Mouse (Mus musculus) midbrain, embryonic 10.5 days (tissue): ENCODE data around the gene Rerg. TPM values are rescaled to one million over a fixed set of nuclear protein-coding genes. Genes with fewer than 3 reads are reported as not detected.

Experiments used
- DNase-seq: peaks from one replicate; pipeline ENCODE4 v3.0.0-alpha.2; 2017; ENCODE audit warnings: low spot score
- H3K27ac ChIP-seq: fragments of 300-500 bp; sonication (generic); replicated peaks from 2 replicates; pipeline ENCODE4 v1.5.1; 2016; ENCODE audit warnings: mild to moderate bottlenecking
- H3K27me3 ChIP-seq: fragments of 300-500 bp; sonication (generic); 2 replicates; pipeline ENCODE4 v1.6.1; 2016; ENCODE audit warnings: low read depth, mild to moderate bottlenecking; ENCODE audit not compliant: poor library complexity, severe bottlenecking
- H3K36me3 ChIP-seq: fragments of 300-500 bp; sonication (generic); 2 replicates; pipeline ENCODE4 v1.6.1; 2016; ENCODE audit warnings: mild to moderate bottlenecking, moderate library complexity
- H3K4me1 ChIP-seq: fragments of 300-500 bp; sonication (generic); 2 replicates; pipeline ENCODE4 v1.6.1; 2016
- H3K4me3 ChIP-seq: fragments of 300-500 bp; sonication (generic); 2 replicates; pipeline ENCODE4 v1.5.1; 2016; ENCODE audit warnings: mild to moderate bottlenecking, moderate library complexity
- H3K9me3 ChIP-seq: fragments of 300-500 bp; sonication (generic); replicated peaks from 2 replicates; pipeline ENCODE4 v1.6.1; 2016; ENCODE audit warnings: mild to moderate bottlenecking
- WGBS: fragments of 180-500 bp; shearing (Covaris S2); methylation state at CpG from one replicate; pipeline ENCODE4 v1.1.7; 2016; 5-methylcytosine and 5-hydroxymethylcytosine counted together
- polyA plus RNA-seq: library from polyadenylated mRNA; unstranded; fragments of >200 nt; fragmentation: Nextera tagmentation; extraction: Ambion mirVana; gene quantifications from 2 replicates; pipeline ENCODE4 v1.2.1, GENCODE M21; 2016

The Rerg gene
- polyA plus RNA-seq, 1 experiment from 2014 or later = 0.83 TPM

DNA sequence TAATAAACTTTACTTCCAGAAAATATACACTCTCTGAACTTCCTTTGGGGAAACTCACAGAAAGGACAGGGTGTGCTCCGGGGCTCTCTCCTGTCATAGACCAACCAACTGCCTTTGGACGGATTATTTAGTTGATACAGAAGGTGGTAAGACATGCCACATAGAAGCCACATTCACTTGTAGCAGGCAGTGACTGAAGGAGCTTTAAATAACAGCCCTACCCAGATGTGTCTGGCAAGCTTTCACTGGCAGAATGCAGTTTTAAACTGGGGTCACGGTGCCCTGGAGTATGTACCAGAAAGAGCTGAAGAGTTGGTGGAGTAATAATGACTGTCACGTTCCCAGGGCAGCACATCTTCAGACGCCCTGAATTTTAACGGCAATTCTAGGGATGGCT lies 59.5 kb downstream of the Rerg start:
- Histone ChIP-seq H3K9me3 (no peaks in the 10 kb centered on the region), H3K27me3 (no peaks in the 10 kb centered on the region), H3K4me1 (no peaks in the 10 kb centered on the region), H3K36me3 (no peaks in the 10 kb centered on the region), H3K4me3 (no peak overlapping the region), H3K27ac (no peak overlapping the region)
- WGBS = 86% methylated on average over 6 of the region's 6 CpGs
- DNase-seq = no peak

DNA sequence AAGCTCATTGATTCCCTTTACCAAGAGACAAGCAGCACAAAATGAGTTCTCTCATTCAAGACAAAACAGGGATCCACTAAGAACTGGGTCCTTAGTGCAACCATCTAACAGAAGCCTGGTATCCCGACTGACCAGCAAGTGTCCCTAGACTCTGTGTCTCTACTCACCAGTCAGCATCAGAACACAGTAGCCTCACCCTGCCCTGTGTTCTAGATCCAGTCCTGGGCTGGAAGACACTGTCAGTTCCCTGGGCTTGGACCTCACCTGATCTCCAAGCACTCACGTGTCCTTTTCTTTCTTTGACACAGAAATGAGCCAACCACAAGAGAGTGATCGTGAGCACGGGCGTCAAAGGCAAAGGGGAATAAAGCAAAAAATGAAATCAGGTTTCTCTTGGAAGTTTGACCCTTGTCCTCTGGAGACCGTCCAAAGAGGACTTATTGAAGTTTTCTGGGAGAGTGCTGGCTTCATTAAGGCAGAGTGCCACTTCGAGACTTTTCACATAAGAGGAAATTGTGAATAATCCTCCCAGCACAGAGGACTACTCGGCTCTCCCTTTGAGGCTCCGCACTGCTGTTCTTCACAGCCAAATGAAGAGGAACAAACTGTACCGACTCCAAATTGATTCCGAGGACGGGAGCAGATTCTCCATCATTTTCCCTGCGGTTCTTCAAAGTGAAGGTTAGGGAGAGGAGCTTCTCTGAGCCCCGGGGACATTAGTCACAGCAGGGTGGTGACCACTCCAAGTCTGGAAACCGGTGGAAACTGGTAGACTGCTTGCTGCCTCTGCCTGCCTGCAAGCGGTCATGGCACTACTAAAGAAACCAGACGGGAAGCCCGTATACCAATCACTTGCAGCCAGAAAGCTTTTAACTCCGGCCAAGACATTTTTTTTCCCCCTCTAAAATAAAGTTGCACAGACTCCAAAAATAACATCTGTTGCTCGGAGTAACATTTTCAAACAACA lies 60.2 kb downstream of the Rerg start:
- Histone ChIP-seq H3K27me3 (no peaks in the 10 kb centered on the region), H3K9me3 (no peaks in the 10 kb centered on the region), H3K4me3 (no peak overlapping the region), H3K36me3 (no peaks in the 10 kb centered on the region), H3K27ac (no peak overlapping the region), H3K4me1 (no peaks in the 10 kb centered on the region)
- DNase-seq = no peak
- 89% methylated on average over 20 of the region's 20 CpGs for WGBS

DNA sequence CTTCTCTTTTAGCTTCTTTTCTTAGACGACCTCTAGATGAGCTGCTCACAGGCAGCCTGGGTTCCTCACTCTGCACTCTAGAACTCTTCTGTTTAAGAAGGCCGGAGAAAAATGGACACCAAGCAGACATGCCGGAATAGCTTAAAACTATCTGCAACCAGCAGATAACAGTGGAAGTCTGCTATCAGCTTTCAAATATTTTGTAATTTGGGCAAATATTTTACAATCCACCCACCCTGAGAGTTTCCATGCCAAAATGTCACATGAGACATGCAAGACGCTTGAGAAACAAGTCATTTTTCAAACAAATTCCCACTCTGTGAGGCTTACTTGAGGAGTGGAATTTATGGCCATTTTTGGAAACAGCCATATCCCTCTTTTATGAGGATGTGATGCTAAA lies 65.0 kb downstream of the Rerg start:
- no peaks in the 10 kb centered on the region for H3K9me3 ChIP-seq
- WGBS = 91% methylated on average over 4 of the region's 4 CpGs

DNA sequence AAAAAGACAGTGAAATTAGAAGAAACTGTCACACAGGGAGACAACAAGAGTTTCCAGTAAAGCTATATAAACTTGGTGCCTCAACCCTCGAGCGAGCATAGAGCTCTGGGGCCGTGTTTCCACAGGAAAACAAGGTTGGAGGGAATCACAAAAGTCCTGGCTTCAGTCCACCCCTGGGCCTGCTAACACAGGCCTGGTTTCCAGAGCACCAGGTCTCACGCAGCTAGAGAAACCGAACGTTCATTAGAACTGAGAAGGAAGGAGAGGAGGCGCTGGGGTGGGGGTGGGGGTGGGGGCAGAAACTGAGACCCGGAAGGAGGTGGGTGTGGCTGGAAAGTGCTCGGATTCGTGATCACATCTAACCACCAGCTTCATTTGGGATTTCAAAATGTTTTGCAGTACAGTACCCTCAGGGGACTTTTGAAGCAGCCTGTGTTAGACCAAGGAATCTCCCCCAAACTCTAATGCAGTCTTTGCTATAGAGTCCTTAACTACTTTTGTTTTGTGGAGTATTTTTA lies 67.6 kb downstream of the Rerg start:
- no peak overlapping the region for H3K27ac ChIP-seq
- H3K27me3 ChIP-seq = no peaks in the 10 kb centered on the region
- H3K9me3 ChIP-seq = no peaks in the 10 kb centered on the region
- H3K36me3 ChIP-seq = no peaks in the 10 kb centered on the region
- H3K4me3 ChIP-seq = no peak overlapping the region
- DNase-seq = no peak
- peaks cover 6% of the 10 kb centered on the region for H3K4me1 ChIP-seq
- WGBS = 59% methylated on average over 10 of the region's 10 CpGs

More for the DNA sequence above, 65.0 kb downstream of the Rerg start:
- H3K36me3 ChIP-seq = no peaks in the 10 kb centered on the region
- no peak overlapping the region for H3K27ac ChIP-seq
- peaks cover 5% of the 10 kb centered on the region for H3K4me1 ChIP-seq
- H3K27me3 ChIP-seq = no peaks in the 10 kb centered on the region
- no peak overlapping the region for H3K4me3 ChIP-seq
- DNase-seq = no peak

DNA sequence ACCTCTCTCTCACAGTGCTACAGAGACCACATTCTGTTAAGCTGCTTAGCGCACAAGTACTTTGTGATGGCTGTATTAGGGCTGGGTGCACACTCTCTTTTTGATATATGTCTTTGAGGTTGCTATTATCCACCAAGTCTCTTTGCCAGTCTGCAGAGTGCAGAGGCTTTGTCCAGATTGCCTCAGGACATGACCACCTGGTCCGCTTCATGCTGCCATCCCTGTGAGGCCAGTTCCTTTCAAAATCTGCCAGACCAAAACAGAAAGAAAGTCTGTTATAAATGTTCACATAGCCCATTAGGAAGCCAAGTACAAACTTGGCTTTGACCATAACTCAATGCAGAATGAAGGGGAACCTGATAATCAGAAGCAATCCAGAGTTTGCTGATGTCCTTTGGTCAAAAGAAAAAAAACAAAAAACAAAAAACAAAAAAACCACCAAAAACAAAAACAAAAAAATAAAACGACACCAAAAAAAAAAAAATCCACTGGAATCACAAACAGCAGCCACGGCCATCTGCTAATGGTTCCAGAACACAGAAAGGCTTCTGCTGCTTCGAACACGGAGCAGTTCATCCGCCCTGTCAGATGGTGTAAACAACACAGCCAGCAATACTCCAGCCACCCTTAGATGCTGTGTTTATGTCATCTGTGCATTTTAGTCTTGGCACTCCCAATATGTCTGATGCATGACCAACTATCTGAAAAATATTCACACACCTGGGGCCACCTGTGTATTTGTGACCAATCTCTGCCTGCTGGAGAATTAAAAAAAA lies 68.2 kb downstream of the Rerg start:
- Histone ChIP-seq H3K4me1 (peaks cover 6% of the 10 kb centered on the region), H3K27ac (no peak overlapping the region), H3K27me3 (no peaks in the 10 kb centered on the region), H3K4me3 (no peak overlapping the region), H3K9me3 (no peaks in the 10 kb centered on the region), H3K36me3 (no peaks in the 10 kb centered on the region)
- WGBS = 85% methylated on average over 7 of the region's 7 CpGs
- no peak for DNase-seq

DNA sequence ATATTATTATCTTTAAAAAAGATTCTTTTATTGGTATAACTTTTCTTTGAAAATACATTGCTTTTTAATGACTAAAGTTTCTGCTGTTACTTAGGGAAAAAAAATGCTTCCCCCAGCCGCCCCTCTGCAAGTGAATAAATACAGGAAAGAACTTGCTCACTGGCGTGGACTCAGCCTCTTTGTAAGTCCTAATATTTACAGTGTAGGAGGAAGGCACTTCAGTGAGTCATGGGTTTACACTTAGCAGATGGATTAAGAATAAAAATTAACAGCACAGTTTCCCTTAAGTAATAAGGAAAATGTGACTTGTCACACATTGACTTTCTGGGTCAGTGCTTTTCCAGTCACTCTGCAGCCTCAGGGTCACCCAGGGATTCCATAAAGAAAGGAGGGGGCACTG lies 70.0 kb downstream of the Rerg start:
- Histone ChIP-seq H3K9me3 (no peaks in the 10 kb centered on the region), H3K4me1 (peaks cover 6% of the 10 kb centered on the region), H3K4me3 (no peak overlapping the region), H3K36me3 (no peaks in the 10 kb centered on the region), H3K27me3 (no peaks in the 10 kb centered on the region), H3K27ac (no peak overlapping the region)
- 69% methylated on average over 2 of the region's 2 CpGs for WGBS
- DNase-seq = no peak

DNA sequence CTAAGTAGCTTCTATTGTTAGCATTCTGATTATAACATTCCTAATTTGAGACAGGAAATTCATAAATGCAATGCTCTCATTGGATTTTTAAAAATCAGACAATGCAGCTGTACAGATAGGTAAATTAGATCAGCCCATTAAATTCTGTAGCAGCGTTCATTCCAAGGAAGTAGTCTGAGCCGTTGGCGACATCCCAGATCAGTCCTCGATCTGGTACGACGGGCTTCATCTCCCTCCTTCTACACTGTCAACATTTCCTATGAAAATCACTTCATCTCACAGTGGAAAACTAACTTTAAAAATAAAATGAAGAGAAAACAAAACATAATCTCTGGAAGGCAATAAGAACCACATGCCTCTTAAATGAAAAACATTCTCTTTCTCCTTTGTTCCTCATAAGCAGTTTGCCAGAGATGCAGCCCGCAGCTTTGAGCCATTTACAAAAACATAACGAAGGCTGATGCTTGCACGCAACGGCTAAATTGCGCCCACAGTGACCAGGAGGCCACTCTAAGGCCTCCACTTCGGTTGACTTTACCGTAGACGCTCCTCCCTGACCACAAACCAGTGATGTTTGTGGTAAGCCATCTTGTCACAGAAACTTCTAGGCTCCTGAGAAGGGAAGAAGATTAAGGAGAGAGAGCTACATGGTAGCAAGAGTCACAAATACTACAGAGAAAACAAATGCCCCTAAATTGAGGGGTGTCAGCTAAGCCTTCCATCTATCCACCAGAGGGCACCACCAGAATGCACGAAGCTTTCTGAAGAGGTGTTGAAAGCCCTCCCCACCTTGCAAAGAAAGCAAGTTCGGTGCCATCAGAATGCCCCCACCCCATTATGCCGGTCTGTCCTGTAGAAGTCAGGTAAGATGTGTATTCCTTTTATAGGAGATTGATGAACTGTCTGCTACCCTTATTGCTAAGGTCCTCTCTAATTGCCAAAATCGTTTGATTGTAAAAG lies 71.8 kb downstream of the Rerg start:
- peak; percentile 41 for DNase-seq
- Histone ChIP-seq H3K4me1 (peaks cover 6% of the 10 kb centered on the region), H3K36me3 (no peaks in the 10 kb centered on the region), H3K27ac (no peak overlapping the region), H3K4me3 (no peak overlapping the region), H3K27me3 (no peaks in the 10 kb centered on the region), H3K9me3 (no peaks in the 10 kb centered on the region)
- 76% methylated on average over 18 of the region's 18 CpGs for WGBS

DNA sequence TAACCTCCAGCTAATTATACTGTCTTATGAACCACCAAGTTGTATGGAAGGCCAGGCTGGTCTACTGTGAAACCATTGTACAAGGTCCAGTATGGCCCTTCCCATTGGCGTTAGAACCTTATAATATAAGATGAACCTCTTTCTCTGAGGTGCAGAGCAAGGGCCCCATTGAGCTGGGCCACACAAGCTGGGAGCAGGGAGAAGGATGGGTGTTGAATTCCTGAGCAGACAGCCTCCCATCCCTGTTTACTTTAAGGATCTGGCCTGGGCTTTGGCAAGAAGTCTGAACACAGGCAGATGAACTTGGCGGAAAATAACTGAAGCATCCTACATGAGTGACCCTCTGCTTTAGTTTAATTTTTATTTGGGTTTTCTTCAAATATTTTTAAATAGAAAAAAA lies 75.8 kb downstream of the Rerg start:
- no peaks in the 10 kb centered on the region for H3K36me3 ChIP-seq
- no peaks in the 10 kb centered on the region for H3K9me3 ChIP-seq
- H3K4me1 ChIP-seq = no peaks in the 10 kb centered on the region
- H3K27ac ChIP-seq = no peak overlapping the region
- 83% methylated on average over 2 of the region's 2 CpGs for WGBS
- H3K27me3 ChIP-seq = no peaks in the 10 kb centered on the region
- DNase-seq = no peak
- no peak overlapping the region for H3K4me3 ChIP-seq

DNA sequence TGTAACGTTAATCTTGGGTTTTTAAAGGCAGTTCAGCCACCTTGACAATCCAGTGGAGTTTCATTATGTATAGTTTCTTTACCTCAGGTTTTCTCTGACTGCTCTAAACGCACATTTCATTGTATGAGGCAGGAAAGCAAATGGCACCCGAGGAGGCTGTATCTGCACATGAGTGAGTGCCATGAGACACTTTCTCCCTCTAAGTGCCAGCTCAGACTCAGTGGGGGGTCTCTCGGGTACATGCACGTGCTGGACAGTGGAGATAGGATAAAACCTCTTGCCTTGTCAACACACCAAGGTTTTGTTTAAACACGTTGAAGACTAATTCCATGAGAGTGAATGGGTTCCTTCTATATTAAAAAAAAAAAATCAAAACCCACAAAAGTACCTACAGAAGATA lies 81.8 kb downstream of the Rerg start:
- no peak overlapping the region for H3K4me3 ChIP-seq
- H3K27ac ChIP-seq = no peak overlapping the region
- no peaks in the 10 kb centered on the region for H3K4me1 ChIP-seq
- H3K36me3 ChIP-seq = no peaks in the 10 kb centered on the region
- WGBS = 82% methylated on average over 6 of the region's 6 CpGs
- no peaks in the 10 kb centered on the region for H3K27me3 ChIP-seq
- DNase-seq = no peak
- H3K9me3 ChIP-seq = no peaks in the 10 kb centered on the region

DNA sequence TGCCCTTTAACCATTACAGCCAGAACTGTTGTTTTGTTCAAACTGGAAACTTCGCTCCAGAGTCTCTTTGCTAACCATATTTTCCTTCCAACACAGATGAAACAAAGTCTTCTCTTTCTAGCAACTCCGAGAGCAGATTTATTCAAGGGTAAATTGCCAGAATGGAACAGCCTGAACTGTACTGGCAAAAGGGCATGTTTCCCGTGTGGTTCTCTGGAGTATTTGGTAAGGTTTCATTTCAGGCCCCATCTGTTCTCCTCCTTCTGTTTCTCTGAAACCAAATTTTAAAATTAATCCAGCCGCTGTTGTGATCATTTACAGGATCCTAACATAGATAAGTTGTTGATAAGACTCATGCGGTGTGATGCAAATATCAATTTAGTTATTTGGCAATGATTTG lies 82.3 kb downstream of the Rerg start:
- H3K4me3 ChIP-seq = no peak overlapping the region
- no peak for DNase-seq
- H3K27ac ChIP-seq = no peak overlapping the region
- no peaks in the 10 kb centered on the region for H3K4me1 ChIP-seq
- H3K27me3 ChIP-seq = no peaks in the 10 kb centered on the region
- 87% methylated on average over 5 of the region's 5 CpGs for WGBS
- H3K36me3 ChIP-seq = no peaks in the 10 kb centered on the region
- no peaks in the 10 kb centered on the region for H3K9me3 ChIP-seq

DNA sequence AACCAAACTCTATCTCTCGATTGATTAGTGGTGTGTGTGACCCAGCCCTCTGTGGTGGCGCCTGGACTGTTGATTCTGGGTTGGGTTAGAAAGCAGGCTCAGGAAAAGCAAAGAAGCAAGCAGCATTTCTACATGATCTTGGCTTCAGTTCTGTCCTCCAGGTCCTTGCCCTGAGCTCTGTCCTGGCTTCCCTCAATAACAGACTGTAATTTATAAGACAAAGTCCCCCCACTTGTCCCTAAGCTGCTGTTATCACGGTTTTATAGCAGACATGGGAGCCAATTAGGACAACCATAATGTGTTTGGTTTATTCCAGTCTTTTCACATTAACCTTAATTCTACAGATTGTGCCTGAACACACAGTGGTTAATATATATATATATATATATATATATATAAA lies 82.8 kb downstream of the Rerg start:
- no peaks in the 10 kb centered on the region for H3K36me3 ChIP-seq
- no peaks in the 10 kb centered on the region for H3K4me1 ChIP-seq
- no peak overlapping the region for H3K27ac ChIP-seq
- 85% methylated on average over 3 of the region's 3 CpGs for WGBS
- no peaks in the 10 kb centered on the region for H3K9me3 ChIP-seq
- DNase-seq = no peak
- no peak overlapping the region for H3K4me3 ChIP-seq
- H3K27me3 ChIP-seq = no peaks in the 10 kb centered on the region

DNA sequence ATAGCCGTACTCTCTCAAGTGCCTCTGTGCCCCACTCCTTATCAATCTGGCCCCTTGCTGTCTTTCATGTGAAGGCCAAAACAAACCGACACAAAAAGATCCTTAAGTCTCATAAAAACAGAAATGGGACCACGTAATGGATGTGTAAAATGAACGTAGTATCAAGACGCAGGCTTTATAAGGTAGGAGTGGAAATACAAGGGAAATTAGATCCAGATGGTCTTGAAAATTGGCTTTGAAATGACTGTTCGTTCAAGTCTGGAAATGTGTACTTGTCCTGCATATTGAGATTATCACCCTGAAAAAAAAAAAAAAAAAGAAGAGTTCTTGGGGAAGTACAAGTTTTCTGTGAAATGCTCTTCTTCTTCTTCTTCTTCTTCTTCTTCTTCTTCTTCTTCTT lies 90.6 kb downstream of the Rerg start:
- no peak for DNase-seq
- WGBS = 85% methylated on average over 6 of the region's 6 CpGs
- no peaks in the 10 kb centered on the region for H3K36me3 ChIP-seq

More for the DNA sequence above, 90.6 kb downstream of the Rerg start:
- H3K9me3 ChIP-seq = no peaks in the 10 kb centered on the region
- H3K4me3 ChIP-seq = no peak overlapping the region
- H3K27ac ChIP-seq = no peak overlapping the region
- H3K4me1 ChIP-seq = no peaks in the 10 kb centered on the region
- no peaks in the 10 kb centered on the region for H3K27me3 ChIP-seq
